Mouse (Mus musculus) forebrain, embryonic 11.5 days (tissue): Measurements from ENCODE around the gene AU018091. TPM values are rescaled to one million over a fixed set of nuclear protein-coding genes. Genes with fewer than 3 reads are reported as not detected.

Experiments used
- microRNA counts: library from miRNA; unstranded; fragments of <30 nt; microRNA quantifications from one replicate; lab custom pipeline; 2015
- microRNA-seq: library from miRNA; unstranded; fragments of <30 nt; microRNA quantifications from one replicate; pipeline ENCODE4, GENCODE M21; 2016; ENCODE audit not compliant: insufficient number of aligned reads
- polyA plus RNA-seq: library from polyadenylated mRNA; unstranded; fragments of >200 nt; fragmentation: Nextera tagmentation; extraction: Ambion mirVana; gene quantifications from 2 replicates; pipeline ENCODE4 v1.2.1, GENCODE M21; 2014

Gene AU018091
- polyA plus RNA-seq, 1 experiment from 2014 or later = 0.05 TPM

MicroRNAs within 50 kb of the gene (microRNA counts, 519-probe panel; counts per million panel counts)
- microRNA mmu-miR-290-3p (lab: Ali Mortazavi, UCI) = 31.2 counts per million
- 31.2 counts per million for microRNA mmu-miR-290-5p (lab: Ali Mortazavi, UCI)
- microRNA mmu-miR-291a-3p (lab: Ali Mortazavi, UCI) = 31.2 counts per million
- microRNA mmu-miR-291a-5p (lab: Ali Mortazavi, UCI) = 31.2 counts per million
- 31.2 counts per million for microRNA mmu-miR-292-5p (lab: Ali Mortazavi, UCI)

Small RNAs within 50 kb of the gene (microRNA-seq; reads per million reads assigned to microRNA genes)
- gene Mir290a = not detected
- not detected for gene Mir290b
- gene Mir291a = 6.7 reads per million
- not detected for gene Mir292
- gene Mir292b = not detected

Other genes with a start within 250 kb of the AU018091 start
- not detected in 2 replicates for gene Nlrp12, start 80.5 kb upstream of the AU018091 start, polyA plus RNA-seq
- 29.1 and 36.2 TPM in 2 replicates for gene Myadm, start 119.9 kb upstream of the AU018091 start, polyA plus RNA-seq
- gene Prkcg, start 120.0 kb upstream of the AU018091 start, polyA plus RNA-seq = 0.99 and 1.0 TPM in 2 replicates
- 4.9 and 5.6 TPM in 2 replicates for gene Cacng7, start 163.8 kb upstream of the AU018091 start, polyA plus RNA-seq
- 7.9 and 9.3 TPM in 2 replicates for gene Cacng8, start 221.5 kb upstream of the AU018091 start, polyA plus RNA-seq